Mouse (Mus musculus): Measurements from ENCODE around the gene Atg4c.

Gene Atg4c

GRCm38 (mm10) chr4:99182660-99183431 lies 10.9 kb upstream of the Atg4c start:
- in situ Hi-C loops (cut with MboI; ENCODE audit: low pct_unique_long_range_greater_than_20kb in 1 of 2, low sequenced_read_pairs in 2 of 2, unreplicated experiment in 1 of 2), result loop anchor here (25.0 kb wide), 4 partner anchors 221 to 471 kb away; partner anchors contain the start of gene L1td1 (in 1 of the 2)

GRCm38 (mm10) chr4:99184678-99185077 lies 9.1 kb upstream of the Atg4c start:
- in situ Hi-C loops (cut with MboI; ENCODE audit: low pct_unique_long_range_greater_than_20kb in 1 of 2, low sequenced_read_pairs in 2 of 2, unreplicated experiment in 1 of 2), result loop anchor here (25.0 kb wide), 4 partner anchors 222 to 472 kb away; partner anchors contain the start of gene L1td1 (in 1 of the 2)

- in situ Hi-C loops (cut with MboI; ENCODE audit: low pct_unique_long_range_greater_than_20kb in 1 of 2, low sequenced_read_pairs in 2 of 2, unreplicated experiment in 1 of 2), result loop anchor here (25.0 kb wide), 4 partner anchors 223 to 473 kb away; partner anchors contain the start of gene L1td1 (in 1 of the 2)
Measured at GRCm38 (mm10) chr4:99185305-99185704, 8.4 kb upstream of the Atg4c start.

- in situ Hi-C loops (cut with MboI; ENCODE audit: low pct_unique_long_range_greater_than_20kb in 1 of 2, low sequenced_read_pairs in 2 of 2, unreplicated experiment in 1 of 2), result loop anchor here (25.0 kb wide), 4 partner anchors 224 to 474 kb away; partner anchors contain the start of gene L1td1 (in 1 of the 2)
Measured at GRCm38 (mm10) chr4:99186412-99187125, 7.2 kb upstream of the Atg4c start.

- in situ Hi-C loops (cut with MboI; ENCODE audit: low pct_unique_long_range_greater_than_20kb in 1 of 2, low sequenced_read_pairs in 2 of 2, unreplicated experiment in 1 of 2), result loop anchor here (25.0 kb wide), 4 partner anchors 230 to 480 kb away; partner anchors contain the start of gene L1td1 (in 1 of the 2)
Measured at GRCm38 (mm10) chr4:99192640-99193039, 1.1 kb upstream of the Atg4c start.

GRCm38 (mm10) chr4:99193214-99193613 lies 520 bp upstream of the Atg4c start:
- in situ Hi-C loops (cut with MboI; ENCODE audit: low pct_unique_long_range_greater_than_20kb in 1 of 2, low sequenced_read_pairs in 2 of 2, unreplicated experiment in 1 of 2), result loop anchor here (25.0 kb wide), 4 partner anchors 231 to 481 kb away; partner anchors contain the start of gene L1td1 (in 1 of the 2)

GRCm38 (mm10) chr4:99194826-99195225 lies 1.1 kb downstream of the Atg4c start:
- in situ Hi-C loops (cut with MboI; ENCODE audit: low pct_unique_long_range_greater_than_20kb in 1 of 2, low sequenced_read_pairs in 2 of 2, unreplicated experiment in 1 of 2), result loop anchor here (25.0 kb wide), 4 partner anchors 233 to 483 kb away; partner anchors contain the start of gene L1td1 (in 1 of the 2)

- in situ Hi-C loops (cut with MboI; ENCODE audit: low pct_unique_long_range_greater_than_20kb in 1 of 2, low sequenced_read_pairs in 2 of 2, unreplicated experiment in 1 of 2), result loop anchor here (25.0 kb wide), 4 partner anchors 236 to 486 kb away; partner anchors contain the start of gene L1td1 (in 1 of the 2)
Measured at GRCm38 (mm10) chr4:99198721-99199120, 5.0 kb downstream of the Atg4c start.

GRCm38 (mm10) chr4:99199757-99200251 lies 6.1 kb downstream of the Atg4c start:
- in situ Hi-C loops (cut with MboI; ENCODE audit: low pct_unique_long_range_greater_than_20kb in 1 of 2, low sequenced_read_pairs in 2 of 2, unreplicated experiment in 1 of 2), result loop anchor here (25.0 kb wide), 4 partner anchors 238 to 488 kb away; partner anchors contain the start of gene L1td1 (in 1 of the 2)

- in situ Hi-C loops (cut with MboI; ENCODE audit: low pct_unique_long_range_greater_than_20kb in 1 of 2, low sequenced_read_pairs in 2 of 2, unreplicated experiment in 1 of 2), result no loop called here
Measured at GRCm38 (mm10) chr4:99200383-99201136, 6.8 kb downstream of the Atg4c start.

GRCm38 (mm10) chr4:99205773-99206172 lies 12.0 kb downstream of the Atg4c start:
- in situ Hi-C loops (cut with MboI; ENCODE audit: low pct_unique_long_range_greater_than_20kb in 1 of 2, low sequenced_read_pairs in 2 of 2, unreplicated experiment in 1 of 2), result no loop called here

GRCm38 (mm10) chr4:99206356-99206755 lies 12.6 kb downstream of the Atg4c start:
- in situ Hi-C loops (cut with MboI; ENCODE audit: low pct_unique_long_range_greater_than_20kb in 1 of 2, low sequenced_read_pairs in 2 of 2, unreplicated experiment in 1 of 2), result no loop called here

- in situ Hi-C loops (cut with MboI; ENCODE audit: low pct_unique_long_range_greater_than_20kb in 1 of 2, low sequenced_read_pairs in 2 of 2, unreplicated experiment in 1 of 2), result no loop called here
Measured at GRCm38 (mm10) chr4:99210087-99210486, 16.4 kb downstream of the Atg4c start.

GRCm38 (mm10) chr4:99211606-99212005 lies 17.9 kb downstream of the Atg4c start:
- in situ Hi-C loops (cut with MboI; ENCODE audit: low pct_unique_long_range_greater_than_20kb in 1 of 2, low sequenced_read_pairs in 2 of 2, unreplicated experiment in 1 of 2), result no loop called here

- in situ Hi-C loops (cut with MboI; ENCODE audit: low pct_unique_long_range_greater_than_20kb in 1 of 2, low sequenced_read_pairs in 2 of 2, unreplicated experiment in 1 of 2), result no loop called here
Measured at GRCm38 (mm10) chr4:99213123-99213522, 19.4 kb downstream of the Atg4c start.

GRCm38 (mm10) chr4:99222221-99222620 lies 28.5 kb downstream of the Atg4c start:
- in situ Hi-C loops (cut with MboI; ENCODE audit: low pct_unique_long_range_greater_than_20kb in 1 of 2, low sequenced_read_pairs in 2 of 2, unreplicated experiment in 1 of 2), result no loop called here

- in situ Hi-C loops (cut with MboI; ENCODE audit: low pct_unique_long_range_greater_than_20kb in 1 of 2, low sequenced_read_pairs in 2 of 2, unreplicated experiment in 1 of 2), result no loop called here
Measured at GRCm38 (mm10) chr4:99224790-99225189, 31.1 kb downstream of the Atg4c start.

- in situ Hi-C loops (cut with MboI; ENCODE audit: low pct_unique_long_range_greater_than_20kb in 1 of 2, low sequenced_read_pairs in 2 of 2, unreplicated experiment in 1 of 2), result no loop called here
Measured at GRCm38 (mm10) chr4:99227226-99227625, 33.5 kb downstream of the Atg4c start.
